Mouse (Mus musculus) 416B (cell line): ENCODE measurements around the gene Nsmce3.

ENCODE experiments used
- DNase-seq: peaks from one replicate; pipeline ENCODE4 v3.0.0; 2011; ENCODE audit warnings: low read depth

Nsmce3 gene

GRCm38 (mm10) chr7:64872743-64873241 lies at the start of gene Nsmce3:
TSS of gene Nsmce3 (minus strand) at chr7:64872997.
- DNase-seq: peak; percentile 88

DNA sequence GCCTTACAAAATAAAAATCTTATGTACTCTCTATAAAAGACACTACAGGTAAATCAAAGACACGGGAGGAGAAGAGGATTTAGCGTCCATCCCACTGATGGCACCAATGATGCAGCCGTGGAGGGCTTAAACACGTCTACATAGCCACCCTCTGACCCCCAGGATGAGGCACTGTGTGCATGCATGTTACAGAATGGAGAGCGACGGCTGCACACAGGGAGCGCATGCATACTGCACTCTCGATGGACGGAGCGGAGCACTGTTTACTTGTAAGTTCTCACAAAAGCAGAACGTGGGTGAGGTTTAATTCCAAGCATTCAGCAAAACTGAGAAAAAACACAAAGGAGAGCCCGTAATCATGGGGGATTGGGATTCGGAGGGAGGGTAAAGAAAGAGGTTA lies 48.4 kb upstream of the Nsmce3 start:
- DNase-seq: no peak

DNA sequence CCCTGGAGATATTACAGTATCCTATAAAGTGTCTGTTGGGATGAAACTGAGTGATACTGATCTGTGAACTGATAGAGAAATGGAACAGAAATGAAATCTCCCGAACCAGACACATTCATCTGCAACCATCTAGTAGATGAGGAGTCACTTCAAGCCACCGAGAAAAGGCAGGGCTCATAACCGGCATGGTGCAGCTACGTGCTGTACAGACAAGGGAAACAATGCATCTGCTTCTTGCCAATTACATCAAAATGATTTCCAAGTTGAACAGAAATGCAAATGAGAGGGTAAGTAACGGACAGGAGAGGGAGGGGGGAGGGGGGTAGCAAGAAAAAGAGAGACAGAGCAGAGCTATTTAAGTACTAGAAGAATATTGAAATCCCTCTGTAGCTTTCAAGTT lies 47.9 kb upstream of the Nsmce3 start:
- no peak for DNase-seq

GRCm38 (mm10) chr7:64916654-64917053 lies 43.9 kb upstream of the Nsmce3 start:
- DNase-seq: no peak

GRCm38 (mm10) chr7:64915121-64915520 lies 42.3 kb upstream of the Nsmce3 start:
- no peak for DNase-seq

GRCm38 (mm10) chr7:64911945-64912344 lies 39.1 kb upstream of the Nsmce3 start:
- no peak for DNase-seq

DNA sequence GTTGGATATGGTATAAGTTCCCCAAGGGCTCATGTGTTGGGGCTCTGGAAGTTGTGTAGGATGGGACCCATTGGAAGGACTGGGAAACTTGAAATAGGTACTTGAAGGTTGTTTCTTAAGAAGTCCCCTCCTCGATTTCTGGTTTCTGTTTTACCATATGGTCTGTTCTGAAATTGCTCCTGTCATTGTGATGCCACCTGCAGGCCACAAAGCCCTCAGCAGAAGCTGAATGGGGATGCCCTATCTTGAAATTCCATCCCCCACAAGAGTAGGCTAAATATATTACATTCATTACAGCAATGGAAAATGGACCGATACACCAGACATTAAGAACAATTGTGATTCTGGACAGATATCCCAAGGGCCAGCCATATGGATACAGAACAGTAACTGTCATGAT lies 37.4 kb upstream of the Nsmce3 start:
- DNase-seq: no peak

GRCm38 (mm10) chr7:64906955-64907354 lies 34.2 kb upstream of the Nsmce3 start:
- DNase-seq: no peak

GRCm38 (mm10) chr7:64905506-64905905 lies 32.7 kb upstream of the Nsmce3 start:
- no peak for DNase-seq

DNA sequence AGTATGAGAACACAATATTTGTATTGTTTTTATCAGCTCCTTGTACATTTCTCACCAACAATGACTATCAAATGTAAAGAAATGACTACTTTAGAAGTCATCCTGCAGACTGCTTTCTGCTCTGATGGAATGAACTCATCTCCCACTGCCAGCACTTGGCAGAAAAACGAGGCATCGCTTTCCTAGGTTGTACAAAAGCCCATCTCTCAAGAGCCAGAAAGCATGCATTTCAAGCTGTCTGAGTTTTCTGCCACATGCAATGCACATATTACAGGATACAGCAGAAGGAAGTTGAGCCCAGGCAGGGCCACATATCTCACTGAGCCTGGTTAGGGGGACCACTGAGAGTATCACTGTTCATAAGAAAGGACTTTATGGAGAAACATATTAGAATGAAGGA lies 27.5 kb upstream of the Nsmce3 start:
- DNase-seq: no peak

GRCm38 (mm10) chr7:64896587-64896986 lies 23.8 kb upstream of the Nsmce3 start:
- no peak for DNase-seq

DNA sequence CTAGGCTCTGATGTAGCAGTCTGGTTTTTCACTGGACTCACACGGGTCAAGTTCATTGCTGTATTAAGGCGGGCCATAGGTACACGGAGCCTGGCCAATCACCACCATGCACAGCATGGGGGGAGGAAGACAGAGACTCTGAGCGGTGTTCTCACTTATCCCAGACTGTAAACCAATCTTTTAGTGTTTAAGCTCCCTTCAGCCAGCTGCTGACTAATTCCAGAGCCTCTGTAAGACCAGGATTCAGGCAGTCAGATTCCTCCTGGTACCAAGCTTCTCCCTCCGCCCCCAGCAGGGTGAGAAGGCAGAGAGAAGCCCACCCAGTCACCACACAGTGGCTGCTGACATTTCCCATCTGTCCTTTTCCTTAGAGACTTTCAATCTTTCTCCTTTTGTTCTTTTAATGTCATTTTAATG lies 22.9 kb upstream of the Nsmce3 start:
- no peak for DNase-seq

GRCm38 (mm10) chr7:64891139-64891538 lies 18.3 kb upstream of the Nsmce3 start:
- DNase-seq: no peak

- no peak for DNase-seq
These were observed 17.1 kb upstream of the Nsmce3 start for GRCm38 (mm10) chr7:64889919-64890318.

- DNase-seq: no peak
These were observed 11.5 kb upstream of the Nsmce3 start for GRCm38 (mm10) chr7:64884187-64884862.

- DNase-seq: no peak
These were observed 9.4 kb upstream of the Nsmce3 start for GRCm38 (mm10) chr7:64882243-64882642.

DNA sequence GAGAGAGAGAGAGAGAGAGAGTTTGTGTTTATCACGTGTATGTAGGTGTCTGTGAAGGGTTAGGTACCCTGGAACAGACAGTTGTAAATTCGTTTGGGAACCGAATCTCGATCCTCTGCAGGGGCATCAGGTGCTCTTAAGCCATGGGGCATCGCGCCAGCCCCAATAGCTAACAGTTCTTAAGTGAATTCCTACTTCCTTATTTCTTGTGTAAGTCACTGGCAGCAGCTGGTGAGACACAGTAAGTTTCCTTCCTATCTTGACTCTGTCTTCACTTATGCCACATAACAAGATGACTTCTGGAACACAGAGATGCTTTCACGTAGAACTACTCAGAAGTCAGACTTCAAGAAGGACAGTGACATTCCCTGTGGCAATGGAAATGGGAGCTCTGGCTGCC lies 8.6 kb upstream of the Nsmce3 start:
- peak; percentile 47 for DNase-seq

DNA sequence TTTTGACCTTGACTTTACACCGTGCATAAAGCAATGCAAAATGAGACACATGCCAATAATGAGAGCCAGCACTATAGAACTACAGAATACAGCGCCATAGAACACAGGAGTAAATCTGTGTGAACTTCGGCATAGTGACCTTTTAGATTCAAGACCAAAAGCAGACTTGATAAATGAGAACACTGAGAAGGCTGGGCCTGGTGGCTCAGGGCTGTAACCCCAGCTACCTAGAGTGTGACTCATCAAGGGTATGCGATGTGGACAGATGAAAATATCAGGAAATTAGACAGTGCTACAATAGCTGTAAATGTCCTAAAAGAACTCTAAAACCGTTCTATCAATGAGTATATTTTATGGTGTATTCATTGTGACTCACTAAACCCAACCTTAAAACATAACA lies 7.6 kb upstream of the Nsmce3 start:
- DNase-seq: peak; percentile 9

- DNase-seq: no peak
These were observed 2.1 kb upstream of the Nsmce3 start for GRCm38 (mm10) chr7:64874941-64875340.

- no peak for DNase-seq
These were observed 469 bp upstream of the Nsmce3 start for GRCm38 (mm10) chr7:64873266-64873665.

- peak; percentile 5 for DNase-seq
These were observed 632 bp downstream of the Nsmce3 start for GRCm38 (mm10) chr7:64871987-64872742.

DNA sequence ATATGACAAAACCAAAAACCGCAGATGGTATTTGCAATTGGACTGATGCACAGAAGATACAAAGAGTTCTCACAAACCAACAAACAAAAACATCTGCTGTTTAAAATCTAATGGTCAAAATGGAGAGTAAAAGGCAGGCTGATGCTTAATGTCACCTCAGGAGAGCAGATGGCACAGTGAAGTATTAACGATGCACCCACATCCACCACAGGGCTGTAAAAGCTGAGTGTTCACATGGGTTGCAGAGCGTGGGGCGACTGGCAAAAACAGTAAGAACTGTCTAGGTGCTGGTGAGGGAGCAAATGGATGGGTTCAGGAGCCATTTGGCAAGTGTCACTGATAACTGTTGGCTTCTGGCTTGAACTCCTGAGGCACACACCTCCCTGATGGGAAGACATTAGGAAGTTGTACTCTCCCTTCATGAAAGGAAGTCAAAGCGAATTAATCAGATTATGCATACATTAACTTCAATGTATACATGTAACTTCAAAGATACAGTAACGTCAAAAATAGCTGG lies 3.2 kb downstream of the Nsmce3 start:
- DNase-seq: no peak

- DNase-seq: no peak
These were observed 9.3 kb downstream of the Nsmce3 start for GRCm38 (mm10) chr7:64863538-64863937.
